Mouse (Mus musculus) kidney, adult 2 months (tissue): ENCODE results near the gene Ppp1r9a.

Source experiments
- CTCF ChIP-seq: fragments of 200-500 bp; conservative IDR thresholded peaks from 2 replicates; pipeline ENCODE4 v1.5.1; 2011; ENCODE audit warnings: low read depth, mild to moderate bottlenecking, control low read depth, low read length, moderate library complexity, mixed read lengths; ENCODE audit not compliant: insufficient read depth, insufficient read length
- POLR2A ChIP-seq: fragments of 200-500 bp; IDR thresholded peaks from one replicate; pipeline ENCODE4 v1.6.1; 2011; ENCODE audit warnings: low read depth, low read length, control low read depth

DNA sequence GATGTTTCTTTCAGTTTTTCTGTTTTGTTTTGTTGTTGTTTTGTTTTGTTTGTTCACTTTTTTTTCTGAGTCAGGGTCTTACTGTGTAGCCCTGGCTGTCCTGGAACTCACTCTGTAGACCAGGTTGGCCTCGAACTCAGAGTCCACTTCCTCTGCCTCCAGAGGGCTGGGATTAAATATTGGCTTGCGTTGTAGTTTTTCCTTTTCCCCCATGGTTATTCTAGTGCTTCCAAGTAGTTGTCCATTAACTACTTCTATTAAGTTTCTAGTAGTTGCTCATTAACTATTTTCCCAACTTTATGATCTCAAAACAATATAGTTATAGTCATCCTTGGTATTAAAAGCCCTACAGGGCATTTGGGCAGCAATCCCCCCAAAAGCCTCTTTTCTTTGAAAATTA lies 41.1 kb downstream of the Ppp1r9a start:
- TF ChIP-seq CTCF (no peak), POLR2A (no peak)
